9 mouse cellular contexts compared by ENCODE assay signal in genomic region chr2:72035616-72036015, GRCm38 (mm10). TPM values are rescaled to one million over a fixed set of nuclear protein-coding genes. Genes with fewer than 3 reads are reported as not detected.
DNase-seq lines count a peak whose midpoint lies in the region; ATAC-seq and TF ChIP-seq lines count a peak whose summit lies in the region.
"Had no signal": no experiment of that assay in that cellular context is flagged by ENCODE, and none has a peak within 500 bp of the region (broad histone marks: within the 10 kb centered on the region; RNA-seq: fewer than 3 reads in every experiment).

No protein-coding gene starts in this region.

- no peak overlapping the region for H3K4me3 ChIP-seq in lung, postnatal 0 days (ENCODE audit: low read depth, low read length)
- H3K4me3 ChIP-seq in forebrain, embryonic 15.5 days = no peak overlapping the region
- H3K4me3 ChIP-seq: lung, embryonic 15.5 days had no signal

- no peak overlapping the region for H3K4me2 ChIP-seq in lung, postnatal 0 days (replicated peaks; ENCODE audit: low read depth, low read length)
- no peak overlapping the region for H3K4me2 ChIP-seq in forebrain, embryonic 15.5 days (replicated peaks)
- H3K4me2 ChIP-seq: lung, embryonic 15.5 days had no signal

- no peak overlapping the region for H3K9ac ChIP-seq in lung, postnatal 0 days (replicated peaks; ENCODE audit: low read depth)
- no peak overlapping the region for H3K9ac ChIP-seq in forebrain, embryonic 15.5 days (replicated peaks)
- H3K9ac ChIP-seq: lung, embryonic 15.5 days had no signal

- intact Hi-C loops in left cerebral cortex, postnatal 25 days (cut with DNase I) = loop anchor here (1.0 to 5.0 kb wide), 2 partner anchors 70 to 138 kb away; no protein-coding TSS in a partner anchor

- DNase-seq in left cerebral cortex, adult 18-20 months (ENCODE audit: low spot score in 2 of 2) = peak; percentile 52 to 60
- no peak for DNase-seq in left cerebral cortex, postnatal 25 days (ENCODE audit: low spot score in 2 of 2)
- DNase-seq in CD4-positive helper T cell, adult 2 months (ENCODE audit: low read depth, low spot score) = peak; percentile 43
- peak; percentile 28 for DNase-seq in WW6 (ENCODE audit: low read depth, low spot score)
- peak; percentile 84 to 86 for DNase-seq in cerebellum, postnatal 14 days
- peak; percentile 53 for DNase-seq in lung, postnatal 0 days (ENCODE audit: low spot score)
- no peak for DNase-seq in yolk sac, embryonic 10.5 days (ENCODE audit: low spot score)

- no peaks in the 10 kb centered on the region for H3K9me3 ChIP-seq in lung, postnatal 0 days (ENCODE audit: low read length)
- no peaks in the 10 kb centered on the region for H3K9me3 ChIP-seq in forebrain, embryonic 15.5 days
- H3K9me3 ChIP-seq: lung, embryonic 15.5 days had no signal

- ATAC-seq in lung, postnatal 0 days = peak; percentile 56; the same call in 1 of the 2 replicates
- ATAC-seq in forebrain, embryonic 15.5 days (replicated peaks) = no peak

- TF ChIP-seq EP300 in lung, postnatal 0 days (IDR thresholded peaks at IDR 0.05) = no peak

- 52% methylated on average over 8 of the region's 8 CpGs for WGBS in lung, postnatal 0 days
- 59% methylated on average over 8 of the region's 8 CpGs for WGBS in forebrain, embryonic 15.5 days

- H3K27me3 ChIP-seq in lung, postnatal 0 days (replicated peaks; ENCODE audit: insufficient read depth, low read length) = no peaks in the 10 kb centered on the region
- no peaks in the 10 kb centered on the region for H3K27me3 ChIP-seq in forebrain, embryonic 15.5 days
- H3K27me3 ChIP-seq: lung, embryonic 15.5 days had no signal

- TF ChIP-seq CTCF in lung, postnatal 0 days (IDR thresholded peaks at IDR 0.05) = peak; percentile 76

- H3K27ac ChIP-seq in lung, postnatal 0 days (ENCODE audit: low read length) = no peak overlapping the region
- no peak overlapping the region for H3K27ac ChIP-seq in forebrain, embryonic 15.5 days (replicated peaks)
- H3K27ac ChIP-seq: lung, embryonic 15.5 days had no signal

- H3K36me3 ChIP-seq in lung, postnatal 0 days (ENCODE audit: insufficient read depth, low read length) = no peaks in the 10 kb centered on the region
- H3K36me3 ChIP-seq in forebrain, embryonic 15.5 days = no peaks in the 10 kb centered on the region
- H3K36me3 ChIP-seq: lung, embryonic 15.5 days had no signal

- H3K4me1 ChIP-seq in lung, postnatal 0 days (ENCODE audit: insufficient read depth, low read depth, low read length) = no peaks in the 10 kb centered on the region
- peaks cover 18% of the 10 kb centered on the region for H3K4me1 ChIP-seq in forebrain, embryonic 15.5 days

RNA-seq across cellular contexts. Expression of gene Rapgef4, which starts 54.6 kb away (rescaled TPM):
- 100 to 1,000 TPM; 460 to 461 TPM for total RNA-seq in left cerebral cortex, adult 18-20 months (2021)
- 100 to 1,000 TPM; 372 to 386 TPM for total RNA-seq in left cerebral cortex, postnatal 25 days (2021)
- polyA plus RNA-seq in lung, postnatal 0 days (2015; fragmentation: Nextera tagmentation; extraction: Ambion mirVana) = 4.4 and 5.0 TPM in 2 replicates
- 13.1 and 14.0 TPM in 2 replicates for polyA plus RNA-seq in forebrain, embryonic 15.5 days (2015; fragmentation: Nextera tagmentation; extraction: Ambion mirVana)

Comparison
In these comparisons a context has a peak if more than half of its experiments do, and no peak if none do; other contexts are left out.
1. DNase-seq: peak in left cerebral cortex, adult 18-20 months (2 of 2), CD4-positive helper T cell, adult 2 months (single experiment), WW6 (single experiment), cerebellum, postnatal 14 days (2 of 2) and lung, postnatal 0 days (single experiment); none in left cerebral cortex, postnatal 25 days (0 of 2) and yolk sac, embryonic 10.5 days (single experiment).